Mouse (Mus musculus) R1 (cell line): ENCODE measurements at regions not wholly inside any gene's neighbourhood (a gene's known extent, or its start where the extent isn't known, plus 50 kb on each side); places are given as distances from the start of the nearest gene placed in this dataset.
A peak's percentile ranks its signal among the peaks of the same experiment; 100 is the strongest.
"Not testable (repeated sequence)": the region's sequence is repeated elsewhere in the genome, so short reads cannot be mapped to it uniquely, and the experiment has no call there.

ENCODE experiments used
- DNase-seq: peaks from one replicate; pipeline ENCODE4 v3.0.0-alpha.2; 2018; ENCODE audit warnings: low read depth, low spot score

DNA sequence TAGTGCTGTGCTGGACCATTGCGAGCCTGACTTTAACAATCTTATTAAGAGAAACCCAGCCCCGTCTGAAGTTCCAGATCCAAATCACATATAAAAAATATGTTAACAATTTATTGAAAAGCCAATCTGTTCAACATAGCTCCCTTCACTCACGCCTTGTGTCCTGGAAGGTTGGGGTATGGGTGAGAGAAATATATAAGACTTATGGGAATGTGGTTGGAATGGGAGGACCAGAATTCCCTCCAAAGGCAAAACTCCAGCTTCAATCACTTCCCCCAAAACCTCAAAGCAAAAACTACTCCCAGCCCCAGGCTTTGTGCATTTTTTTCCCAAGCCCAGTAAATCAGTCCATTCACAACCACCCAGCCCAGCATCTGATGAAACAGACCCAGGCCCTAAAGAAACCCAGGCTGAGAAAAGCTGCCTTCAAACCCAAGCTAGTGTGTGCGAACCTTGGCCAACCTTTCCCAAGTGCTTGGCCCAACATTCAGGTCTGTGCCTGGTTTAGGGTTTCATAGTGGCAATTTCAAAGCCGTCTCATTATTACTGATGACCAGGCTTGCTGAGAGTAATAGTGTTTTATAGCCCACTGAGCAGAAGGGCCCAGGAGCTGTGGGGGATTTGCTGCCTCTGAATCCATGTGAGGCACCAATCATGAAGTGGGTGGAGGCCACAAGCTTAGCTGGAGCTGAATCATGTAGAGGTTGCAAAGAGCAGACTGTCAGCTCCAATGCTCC, 517.0 kb downstream of the Bnc2 start:
- no peak for DNase-seq

DNA sequence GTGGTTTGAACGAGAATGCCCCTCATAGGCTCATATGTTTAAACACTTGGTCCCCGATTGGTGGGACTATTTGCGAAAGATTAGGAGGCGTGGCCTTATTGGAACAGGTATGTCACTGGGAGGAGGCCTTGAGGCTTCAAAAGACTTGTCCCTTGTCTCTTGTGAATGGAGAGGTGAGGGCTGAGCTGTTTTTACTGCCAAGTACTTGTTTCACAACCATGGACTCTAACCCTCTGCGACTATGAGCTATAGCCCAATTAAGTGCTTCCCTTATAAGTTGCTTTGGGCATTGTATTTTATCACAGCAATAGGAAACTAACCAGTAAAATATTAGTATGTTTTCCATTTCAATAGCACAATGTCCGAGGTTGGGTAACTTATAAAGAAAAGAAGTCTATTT, 511.7 kb downstream of the Bnc2 start:
- DNase-seq, result no peak

DNA sequence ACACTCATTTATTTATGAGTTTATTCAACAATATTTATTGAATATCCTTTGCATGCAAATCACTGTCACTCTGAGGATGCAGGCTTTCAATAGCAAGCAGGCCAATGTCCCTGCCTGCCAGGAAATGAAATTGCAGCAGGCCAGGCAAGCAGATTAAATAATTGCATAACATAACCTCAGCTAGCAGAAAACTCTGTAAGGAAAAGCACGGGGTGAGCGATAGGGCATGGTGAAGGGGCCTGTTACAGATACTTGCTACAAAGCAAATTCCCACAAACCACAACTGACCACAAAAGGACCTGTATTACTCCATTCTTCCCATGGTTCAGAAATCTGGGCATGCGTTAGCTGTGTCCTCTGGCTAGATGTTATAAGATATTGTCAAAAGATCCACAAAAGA, 509.8 kb downstream of the Bnc2 start:
- DNase-seq, result no peak

DNA sequence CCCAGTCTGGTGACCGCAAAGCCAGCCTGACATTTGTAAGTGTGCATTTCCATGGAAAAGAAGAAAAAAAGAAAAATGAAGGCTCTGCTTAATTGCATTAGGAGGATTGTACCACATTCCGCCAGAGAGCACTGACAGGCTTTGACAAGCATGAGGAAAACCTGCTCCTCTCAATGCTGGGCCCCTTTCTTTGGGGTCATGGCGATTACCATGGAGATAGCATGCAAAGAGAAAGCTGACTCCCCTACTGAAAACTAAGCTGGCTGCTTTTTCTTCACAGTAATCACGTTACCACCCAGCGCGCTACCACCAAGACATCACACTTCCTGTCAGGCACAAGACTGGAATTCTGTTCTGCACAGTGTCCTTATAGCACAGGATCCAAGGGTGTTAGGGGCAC, 502.2 kb downstream of the Bnc2 start:
- DNase-seq, result peak; percentile 12

DNA sequence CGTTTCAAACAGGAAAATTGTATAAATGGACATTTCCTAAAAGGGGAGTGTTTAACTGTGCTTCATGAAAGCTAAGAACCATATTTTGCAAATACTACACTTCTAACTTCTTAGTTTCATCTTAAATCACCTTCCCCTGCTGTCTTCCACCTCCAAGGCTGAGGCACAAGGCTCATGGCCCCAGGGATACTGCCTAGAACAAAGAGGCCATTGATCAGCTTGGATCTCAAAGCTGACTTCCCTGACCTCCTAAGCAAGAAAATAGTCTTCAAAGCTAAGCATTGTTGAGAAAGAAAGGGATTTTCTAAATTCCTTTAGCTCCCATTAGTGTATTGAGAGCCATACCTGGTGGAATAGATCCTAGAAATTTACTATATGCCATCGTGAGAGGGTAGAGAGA, 501.6 kb downstream of the Bnc2 start:
- no peak for DNase-seq

DNA sequence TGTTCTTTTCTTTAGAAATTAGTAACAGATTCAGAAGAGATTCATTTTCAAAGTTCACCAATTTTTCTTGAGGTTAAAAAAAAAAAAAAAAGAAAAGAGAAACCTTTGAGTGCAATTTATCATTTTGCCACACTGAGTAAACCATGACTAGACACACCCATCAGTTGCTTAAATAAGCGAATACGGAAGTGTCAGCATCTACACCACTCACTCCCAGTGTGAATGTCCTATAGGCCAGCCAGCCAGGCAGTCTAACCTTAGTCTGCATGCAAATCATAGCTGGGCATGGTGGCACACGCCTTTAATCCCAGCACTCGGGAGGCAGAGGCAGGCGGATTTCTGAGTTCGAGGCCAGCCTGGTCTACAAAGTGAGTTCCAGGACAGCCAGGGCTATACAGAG, 498.6 kb downstream of the Bnc2 start:
- not testable (repeated sequence) for DNase-seq

DNA sequence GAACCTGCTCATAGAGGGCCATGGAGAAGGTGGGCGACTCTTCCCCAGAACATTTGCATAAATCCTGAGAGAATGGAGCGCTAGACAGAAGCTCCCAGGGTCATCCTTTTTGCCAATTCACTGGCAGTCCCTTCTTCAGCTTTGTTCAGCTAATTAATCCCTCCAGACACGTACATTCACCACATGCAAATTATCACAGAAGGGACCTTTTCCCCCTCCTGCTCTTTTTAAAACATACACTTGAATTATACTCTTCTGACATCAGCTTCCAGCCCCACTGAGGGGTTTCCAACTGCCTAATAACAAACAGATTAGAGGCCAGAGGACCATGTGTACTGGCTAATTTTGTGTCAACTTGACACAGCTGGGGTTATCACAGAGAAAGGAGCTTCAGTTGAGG, 497.2 kb downstream of the Bnc2 start:
- no peak for DNase-seq

DNA sequence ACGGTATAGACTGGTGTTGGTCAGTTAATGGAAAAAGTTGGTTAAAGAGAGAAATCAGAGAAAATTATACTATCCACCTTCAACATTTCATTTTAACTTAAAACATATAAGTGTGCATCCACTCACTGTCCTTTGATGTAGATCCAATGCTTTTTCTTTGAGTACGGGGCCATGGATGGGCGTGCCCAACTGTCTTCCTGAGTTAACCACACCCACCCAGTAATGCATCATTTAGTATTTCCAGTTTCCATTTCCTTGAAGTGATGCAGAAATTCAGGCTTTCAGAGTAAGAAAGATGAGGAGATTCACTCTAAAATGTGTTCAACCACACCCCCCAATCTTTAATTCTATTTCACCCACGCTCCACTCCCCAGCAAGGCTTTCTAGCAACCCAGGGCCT, 490.6 kb downstream of the Bnc2 start:
- no peak for DNase-seq

DNA sequence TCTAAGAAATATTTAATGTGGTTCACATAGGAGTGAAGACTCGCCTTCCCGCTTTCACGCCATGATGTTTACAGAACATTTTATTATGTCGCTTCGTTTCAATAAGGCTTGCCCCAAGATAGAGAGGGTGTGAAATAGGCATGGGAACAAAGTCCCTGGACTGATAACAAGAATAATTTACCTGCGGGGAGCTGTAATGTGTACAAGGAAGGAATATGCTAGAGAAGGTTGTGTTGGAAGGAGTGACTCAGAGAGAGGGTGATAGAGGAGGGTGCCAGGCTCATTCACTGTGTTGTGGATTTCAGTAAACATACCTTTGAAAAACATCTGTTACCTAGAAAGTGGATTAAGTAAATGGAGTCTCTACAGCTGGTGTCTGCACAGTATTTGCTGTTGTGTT, 490.2 kb downstream of the Bnc2 start:
- DNase-seq, result no peak

DNA sequence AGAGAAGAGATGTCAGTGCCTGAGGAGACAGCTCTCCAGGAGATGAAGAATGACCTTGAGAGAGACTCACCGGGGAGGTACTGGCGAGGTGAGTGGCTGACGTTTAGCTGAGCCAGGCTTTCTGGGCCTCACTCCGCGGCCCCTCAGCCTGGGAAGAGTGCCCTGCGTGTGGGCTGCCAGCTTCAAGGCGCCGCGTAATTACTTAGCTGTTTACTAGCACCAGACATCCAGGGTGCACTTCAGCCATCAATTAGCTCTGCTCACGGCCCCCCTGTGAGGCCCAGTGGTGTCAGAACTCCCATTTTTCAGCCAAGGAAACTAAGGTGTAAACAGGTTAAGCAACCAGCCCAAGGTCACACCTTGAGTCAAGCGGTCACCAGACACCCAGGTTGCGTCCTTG, 485.8 kb downstream of the Bnc2 start:
- DNase-seq, result no peak

DNA sequence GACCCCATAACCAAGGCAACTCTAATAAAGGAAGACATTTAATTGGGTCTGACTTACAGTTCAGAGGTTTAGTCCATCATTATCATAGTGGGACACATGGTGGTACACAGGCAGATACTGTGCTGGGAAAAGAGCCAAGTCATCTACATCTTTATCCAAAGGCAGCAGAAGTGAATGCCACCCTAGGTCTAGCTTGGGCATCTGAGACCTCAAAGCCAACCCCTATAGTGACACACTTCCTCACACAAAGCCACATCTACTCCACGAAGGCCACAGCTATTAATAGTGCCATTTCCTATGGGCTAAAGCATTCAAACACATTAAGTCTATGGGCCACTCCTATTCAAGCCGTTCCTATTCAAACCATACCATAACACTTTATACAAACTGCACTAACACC, 483.8 kb downstream of the Bnc2 start:
- DNase-seq, result no peak

DNA sequence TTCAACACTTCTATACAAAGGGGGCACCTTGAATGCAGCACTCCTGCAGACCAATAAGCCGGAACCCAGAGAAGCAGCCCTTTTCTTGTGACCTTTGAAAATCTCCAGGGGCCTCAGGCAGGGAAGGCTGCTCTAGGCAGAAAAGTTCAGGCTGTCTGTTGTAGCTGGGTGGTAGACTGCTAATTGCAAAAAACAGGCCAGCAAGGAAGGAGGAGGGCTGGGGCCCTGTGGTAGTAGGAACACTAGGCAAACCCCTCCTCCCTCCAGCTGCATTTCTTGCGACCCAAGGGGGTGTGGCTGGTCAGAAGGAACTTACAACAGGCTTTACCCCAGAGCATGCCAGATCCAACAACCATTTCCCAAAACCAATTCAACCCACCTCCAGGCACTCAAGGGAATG, 482.8 kb downstream of the Bnc2 start:
- no peak for DNase-seq

DNA sequence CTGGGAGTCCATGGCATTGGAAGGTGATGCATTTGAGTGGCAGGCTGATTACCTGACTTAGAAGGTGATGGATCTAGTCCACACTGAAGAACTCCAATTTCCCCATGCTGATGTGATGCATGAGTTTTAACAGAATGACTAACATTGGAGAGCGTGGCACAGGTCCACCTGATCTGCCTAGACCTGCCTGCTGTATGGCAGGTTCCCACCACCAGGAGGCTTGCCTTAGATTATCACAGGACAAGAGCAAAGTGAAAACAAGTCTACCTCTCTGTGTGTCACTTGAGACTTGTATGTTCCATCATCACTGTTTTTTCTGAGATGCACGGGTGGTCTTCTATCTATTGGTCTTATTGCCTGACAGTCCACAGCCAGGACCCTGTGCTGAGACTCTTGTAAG, 478.3 kb downstream of the Bnc2 start:
- peak; percentile 13 for DNase-seq

DNA sequence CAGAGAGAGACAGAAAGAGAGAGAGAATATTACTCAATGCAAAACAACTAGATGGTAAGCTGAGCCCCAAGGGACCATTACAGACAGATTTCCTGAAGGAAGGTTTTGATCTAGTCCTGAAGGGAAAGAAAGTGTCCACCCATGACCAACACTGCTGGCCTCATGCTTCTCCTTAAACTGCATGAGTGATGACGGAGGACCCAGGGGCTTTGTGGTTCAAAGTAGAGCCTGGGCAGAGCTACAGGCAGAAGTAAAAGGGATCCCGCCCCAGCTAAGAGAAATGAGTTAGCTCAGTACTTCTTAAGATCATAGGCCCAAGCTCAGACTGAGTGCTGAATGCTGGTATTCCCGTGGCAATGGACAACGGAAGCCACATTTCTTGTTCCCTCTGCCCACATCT, 476.9 kb downstream of the Bnc2 start:
- no peak for DNase-seq

DNA sequence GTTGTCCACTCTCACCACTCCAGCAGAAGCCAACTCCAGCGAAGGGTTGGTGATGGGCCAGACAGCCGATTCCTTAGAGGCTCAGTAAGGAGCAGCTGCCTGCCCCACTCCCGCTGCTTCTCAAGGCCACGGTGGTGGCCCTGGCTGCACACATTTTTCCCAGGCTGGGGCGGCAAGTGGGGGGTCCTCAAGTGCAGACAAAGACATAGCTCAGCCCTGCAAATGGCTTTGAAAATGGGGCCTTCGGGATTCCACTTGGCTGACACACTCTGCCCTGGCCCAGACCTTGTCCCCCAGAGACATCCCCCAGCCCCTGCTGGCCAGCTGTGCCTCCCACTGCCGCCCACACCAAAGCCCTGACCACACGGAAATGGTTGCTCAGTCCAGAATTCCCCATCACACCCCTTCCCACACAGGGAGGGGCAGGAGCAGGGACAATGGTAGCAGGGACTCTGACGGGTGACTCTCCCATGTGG, 475.9 kb downstream of the Bnc2 start:
- no peak for DNase-seq

DNA sequence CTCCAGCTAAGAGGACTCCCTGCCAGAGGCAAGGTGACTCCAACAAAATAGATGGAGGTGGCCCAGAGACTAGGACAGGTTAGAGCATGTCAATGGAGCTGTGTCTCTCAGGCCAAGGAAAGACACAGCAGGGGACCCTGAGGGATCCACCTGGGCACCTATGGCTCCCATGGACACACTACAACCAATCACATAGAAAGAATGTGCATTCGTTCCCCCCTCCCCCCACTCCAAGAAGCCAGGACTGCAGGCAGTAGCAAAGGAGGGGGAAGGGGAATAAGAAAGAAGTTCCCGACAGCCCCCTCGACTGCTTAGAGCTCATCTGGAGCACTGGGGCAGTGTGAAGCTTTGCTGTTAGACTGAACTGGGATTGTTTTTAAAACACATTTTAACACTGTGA, 474.1 kb downstream of the Bnc2 start:
- peak; percentile 39 for DNase-seq

DNA sequence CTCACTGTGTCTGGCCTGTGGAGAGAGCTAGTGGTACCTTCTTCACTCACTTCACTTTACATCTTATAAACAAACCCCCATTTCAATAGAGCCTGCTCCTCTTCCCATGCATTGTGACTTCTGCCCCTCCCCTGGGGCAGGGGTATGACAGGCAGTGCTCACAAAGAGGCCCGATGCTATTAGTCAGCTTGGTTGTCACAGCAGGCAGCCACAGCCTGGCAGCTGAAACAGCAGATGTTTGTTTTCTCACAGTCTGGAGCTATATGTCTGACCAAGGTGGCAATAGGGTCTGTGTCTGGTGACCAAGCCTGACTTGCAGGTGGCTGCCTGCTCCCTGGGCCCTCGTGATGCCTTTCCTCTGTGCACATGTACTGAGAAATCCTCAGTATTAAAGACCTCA, 472.8 kb downstream of the Bnc2 start:
- no peak for DNase-seq

DNA sequence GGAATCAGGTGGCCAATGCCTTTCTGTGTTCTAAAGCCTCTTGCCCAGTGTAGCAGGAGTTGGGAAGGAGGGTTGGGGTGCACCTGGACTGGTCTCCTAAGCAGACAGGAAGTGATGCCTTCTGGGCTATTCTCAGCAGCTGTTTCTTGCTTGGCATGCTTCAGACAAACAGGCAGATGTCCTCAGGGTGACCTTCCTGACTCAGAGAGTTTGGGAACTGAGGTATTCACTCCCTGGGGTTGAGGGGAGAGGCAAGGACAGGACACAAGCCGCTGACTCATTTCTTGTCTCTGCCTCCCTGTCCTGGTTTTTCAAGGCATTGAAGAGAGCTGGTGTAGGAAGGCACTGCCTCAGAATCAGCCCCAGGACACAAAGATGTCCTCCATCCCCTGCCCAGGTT, 471.4 kb downstream of the Bnc2 start:
- DNase-seq, result no peak

DNA sequence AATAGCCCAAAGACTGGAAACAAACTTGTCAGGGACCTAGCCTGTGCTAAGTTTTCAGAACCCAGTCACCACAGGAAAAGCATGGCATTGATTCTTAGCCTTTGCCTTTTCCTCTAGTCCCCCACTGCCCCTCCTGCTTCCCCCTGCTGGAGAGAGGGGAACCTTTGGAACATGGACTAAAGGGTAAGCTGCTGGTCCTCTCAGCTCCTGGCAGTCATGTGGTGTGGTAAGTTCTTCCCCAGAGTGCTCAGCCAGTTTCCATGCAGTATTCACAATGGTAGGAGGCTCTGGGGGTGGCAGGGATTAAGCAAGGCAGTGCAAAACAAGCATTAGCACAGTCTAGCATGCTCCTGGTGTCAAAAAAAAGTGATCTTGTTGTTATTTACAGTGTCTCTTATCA, 470.3 kb downstream of the Bnc2 start:
- DNase-seq, result no peak

DNA sequence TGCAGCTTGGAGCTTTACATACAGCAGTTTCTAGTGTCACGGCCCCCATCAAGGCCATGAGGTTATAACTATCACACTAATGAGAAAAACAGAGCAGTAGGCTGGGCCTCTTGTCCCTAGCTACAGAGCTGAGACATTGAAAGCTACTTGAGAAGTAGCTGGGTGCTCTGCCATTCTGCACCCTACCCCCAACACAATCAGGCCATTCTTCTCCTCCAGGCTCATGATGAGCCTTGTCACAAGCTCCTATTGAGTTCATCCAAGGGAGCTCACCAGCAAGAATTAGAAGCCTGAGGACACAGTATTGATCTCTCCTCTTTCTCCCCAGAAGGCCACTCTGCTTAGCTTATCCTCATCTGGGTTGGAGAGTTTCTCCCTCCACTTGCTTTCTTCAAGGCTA, 466.9 kb downstream of the Bnc2 start:
- no peak for DNase-seq

DNA sequence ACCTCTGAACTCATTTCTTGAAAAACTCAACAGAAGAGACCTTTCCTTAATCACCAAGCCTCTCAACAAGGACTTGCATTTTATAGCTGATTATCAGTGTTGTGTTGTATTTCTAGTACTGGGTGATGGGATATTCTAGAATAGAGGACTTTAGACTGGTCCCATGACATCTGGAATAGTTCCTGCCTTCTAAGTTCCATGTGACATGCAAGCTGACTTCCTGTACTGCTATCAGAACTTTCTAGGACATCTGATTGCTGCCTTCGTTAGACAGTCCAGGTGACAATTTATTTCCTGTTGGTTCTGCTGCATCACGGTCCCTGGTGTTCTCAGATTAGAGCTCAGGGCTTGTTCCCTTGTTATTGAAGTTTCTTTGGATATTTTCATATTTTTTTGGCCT, 465.5 kb downstream of the Bnc2 start:
- no peak for DNase-seq

DNA sequence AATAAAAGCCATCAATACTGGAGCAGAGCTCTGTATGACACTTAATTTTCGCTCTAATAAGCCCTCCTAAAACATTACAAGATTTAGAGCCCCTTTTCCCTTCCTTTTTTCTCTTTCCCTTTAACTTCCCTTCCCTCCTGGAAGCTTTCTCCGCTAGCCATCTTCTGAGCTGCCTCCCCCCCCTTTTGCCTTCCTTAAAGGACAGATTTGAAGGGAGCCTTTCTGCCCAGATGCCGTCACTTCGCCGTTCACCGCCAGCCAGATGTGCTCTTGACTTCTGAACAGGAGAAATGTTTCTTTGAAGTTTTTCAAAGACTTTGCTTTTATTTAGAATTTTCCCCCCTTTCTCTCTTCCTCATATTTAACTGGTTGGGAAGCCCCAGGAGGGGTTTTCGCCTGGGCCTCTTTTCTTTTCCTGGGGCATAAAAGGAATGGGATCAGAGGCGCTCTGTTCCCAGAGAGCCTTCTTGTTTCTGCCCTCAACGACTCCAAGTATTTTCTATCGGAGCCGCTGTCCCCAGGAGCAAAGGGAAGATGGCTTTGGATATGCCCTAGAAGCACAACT, 463.7 kb downstream of the Bnc2 start:
- DNase-seq, result no peak

DNA sequence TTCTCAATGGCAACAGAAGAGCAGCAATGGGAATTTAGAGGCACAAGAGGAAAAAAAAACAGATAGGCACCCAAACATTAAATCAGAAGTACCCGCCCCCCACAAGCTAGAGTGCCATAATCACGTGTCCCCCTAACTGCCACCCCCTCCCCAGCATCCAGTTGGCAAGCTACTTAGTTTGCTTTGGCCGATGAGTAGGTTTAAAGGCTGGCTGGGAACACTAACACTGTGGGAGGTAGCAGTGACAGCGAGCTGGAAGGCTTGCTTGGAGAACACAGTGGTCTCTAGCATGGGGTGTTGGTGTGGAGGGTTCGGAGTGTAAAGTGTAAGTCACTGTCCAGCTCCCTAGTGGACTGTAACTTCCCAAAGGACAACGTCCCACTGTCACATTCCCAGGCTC, 463.1 kb downstream of the Bnc2 start:
- DNase-seq, result no peak

DNA sequence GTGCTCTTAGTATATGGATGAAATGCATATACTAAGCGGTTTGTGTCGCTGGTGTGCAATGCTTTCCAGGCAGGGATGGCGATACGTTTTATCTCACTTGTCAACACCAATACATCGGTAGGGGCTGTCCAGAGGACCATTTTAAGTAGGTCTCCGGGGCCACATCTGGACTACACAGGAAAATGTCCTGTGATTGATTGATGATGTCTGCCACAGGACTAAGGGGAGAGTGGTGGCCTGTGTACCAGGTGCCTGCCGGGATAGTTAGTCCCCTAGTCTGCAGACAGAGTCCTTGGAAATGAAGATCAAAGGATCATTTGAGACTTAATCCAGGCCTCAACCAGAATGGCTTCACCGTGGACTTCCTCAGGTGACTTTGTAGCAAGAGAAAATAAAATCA, 460.6 kb downstream of the Bnc2 start:
- DNase-seq, result no peak
